Mouse (Mus musculus) bone marrow, adult 2 months (tissue): ENCODE data around the gene Htr1a.

Experiments
- CTCF ChIP-seq: fragments of 200-500 bp; IDR thresholded peaks from 2 replicates; pipeline ENCODE4 v1.5.1; 2011; ENCODE audit warnings: low read length, control low read depth; ENCODE audit not compliant: control insufficient read depth, insufficient read depth
- POLR2A ChIP-seq: fragments of 200-500 bp; IDR thresholded peaks from 2 replicates; pipeline ENCODE4 v1.6.1; 2011; ENCODE audit warnings: low read depth, mild to moderate bottlenecking, control low read depth, low read length, borderline replicate concordance; ENCODE audit not compliant: control insufficient read depth

DNA sequence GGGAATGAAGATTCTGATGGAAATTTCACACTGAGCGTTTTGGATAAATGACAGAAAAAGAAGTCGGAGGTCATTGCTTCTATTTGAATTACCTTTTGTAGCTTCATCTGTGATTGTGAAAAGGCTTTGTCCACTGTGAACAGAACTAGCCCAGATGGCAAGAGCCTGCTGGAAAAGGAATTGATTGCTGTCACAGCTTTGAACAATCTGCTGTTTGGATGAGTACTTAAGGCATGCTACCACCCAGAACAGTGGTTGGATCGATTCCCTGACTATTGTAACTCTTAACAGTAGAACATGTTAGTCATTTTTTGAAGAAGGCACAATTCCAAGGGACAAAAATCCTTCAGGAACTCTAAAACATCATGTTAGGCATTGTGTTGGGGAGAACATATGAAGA lies 8.1 kb downstream of the Htr1a start:
- TF ChIP-seq CTCF (no peak), POLR2A (no peak)
